Mouse (Mus musculus): ENCODE measurements around the gene Mllt6.
"Not testable (repeated sequence)": the region's sequence is repeated elsewhere in the genome, so short reads cannot be mapped to it uniquely, and the experiment has no call there.

The Mllt6 gene

DNA sequence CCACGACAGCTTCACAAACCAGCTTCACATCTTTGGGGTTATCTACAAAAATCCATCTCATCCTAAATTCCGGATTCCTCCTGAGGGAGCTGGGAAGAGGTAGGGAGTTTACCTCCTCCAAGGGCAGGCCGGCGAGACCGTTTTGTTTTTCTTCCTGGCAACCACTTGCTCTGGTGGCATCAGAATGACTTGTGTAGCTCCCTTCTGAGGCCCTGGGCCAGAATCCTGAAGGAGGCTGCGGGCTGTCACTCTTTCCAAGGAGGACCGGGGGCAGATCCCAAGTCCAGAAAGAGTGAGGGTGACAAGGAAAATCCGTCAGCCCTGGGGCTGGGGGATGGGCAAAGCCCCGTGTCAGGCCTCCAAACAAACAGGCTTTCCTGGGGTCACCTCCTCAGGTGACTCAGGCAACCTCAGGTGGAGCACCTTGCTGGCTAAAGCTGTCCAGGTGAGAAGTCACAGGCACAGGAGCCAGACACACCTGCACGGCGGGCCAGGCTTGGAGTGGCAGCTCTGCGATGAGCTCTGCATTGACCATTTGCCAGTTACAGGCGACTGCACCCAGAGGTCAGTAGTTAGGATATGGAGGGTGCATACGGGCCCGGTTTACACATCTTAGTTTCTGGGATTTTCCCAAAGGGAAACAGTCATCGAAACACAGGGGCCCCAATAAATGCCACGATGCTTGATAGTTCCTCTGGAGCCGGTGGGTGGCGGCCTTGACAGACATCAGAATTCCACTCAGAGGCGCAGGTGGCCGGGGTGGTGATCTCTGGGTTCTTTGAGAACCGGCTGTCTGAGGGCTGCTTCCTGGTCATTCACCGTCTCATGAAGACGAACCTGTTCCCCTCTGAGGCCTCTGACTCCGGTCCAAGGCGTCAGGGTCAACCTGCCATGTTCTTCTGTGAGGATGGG, 54.4 kb downstream of the Mllt6 start:
- no peak for DNase-seq (ENCODE audit: low read depth)

DNA sequence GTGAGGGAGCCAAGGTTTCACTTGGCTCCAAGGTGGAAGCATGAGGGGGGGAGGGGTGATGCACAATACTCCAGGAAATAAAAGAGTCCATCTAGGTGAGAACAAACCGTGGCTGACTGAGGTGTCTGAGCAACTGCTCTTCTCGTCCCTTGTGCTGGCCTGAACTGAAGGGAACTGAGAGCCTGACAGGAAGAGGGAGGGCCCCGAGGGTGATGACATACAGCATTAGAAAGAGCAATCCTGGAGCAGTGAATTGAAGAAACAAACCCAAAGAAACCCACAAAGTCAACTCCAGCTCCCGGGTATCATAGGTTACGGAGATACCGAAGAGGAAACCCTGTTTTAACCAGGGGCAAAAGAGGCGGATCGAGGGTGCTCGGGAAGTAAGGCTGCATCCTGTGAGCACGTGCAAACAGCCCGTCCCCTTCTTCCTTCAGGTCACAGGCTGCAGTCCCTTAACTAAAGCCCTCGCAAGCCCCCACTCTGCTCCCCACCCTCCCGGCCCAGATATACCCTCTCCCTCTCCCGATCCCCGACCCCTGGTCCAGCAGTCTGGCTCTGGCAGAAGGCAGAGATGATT, 55.2 kb downstream of the Mllt6 start:
- no peak for DNase-seq (ENCODE audit: low read depth)

- no peak for DNase-seq (ENCODE audit: low read depth)
Observed at GRCm38 (mm10) chr11:97719041-97719440, 55.8 kb downstream of the Mllt6 start.

- no peak for DNase-seq (ENCODE audit: low read depth)
Observed at GRCm38 (mm10) chr11:97721338-97721737, 58.1 kb downstream of the Mllt6 start.

DNA sequence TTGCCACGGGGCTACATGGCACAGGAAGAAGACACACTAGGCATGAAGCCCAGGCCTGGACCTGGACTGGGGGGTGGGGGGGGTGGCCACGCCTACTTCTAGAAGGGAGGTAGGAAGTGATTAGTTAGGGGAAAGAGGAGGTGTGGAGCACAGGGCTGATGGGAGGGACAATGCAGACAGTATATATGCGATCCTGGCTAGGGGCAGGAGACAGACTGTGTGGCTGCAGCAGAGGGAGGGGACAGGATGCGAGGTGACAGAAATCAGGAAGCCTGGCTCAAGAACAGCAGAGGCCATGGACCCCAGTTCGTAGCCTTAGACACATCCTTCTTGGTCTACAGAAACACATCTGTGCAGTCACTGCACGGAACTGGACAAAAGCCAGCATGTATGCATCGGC, 60.5 kb downstream of the Mllt6 start:
- no peak for DNase-seq (ENCODE audit: low read depth)

DNA sequence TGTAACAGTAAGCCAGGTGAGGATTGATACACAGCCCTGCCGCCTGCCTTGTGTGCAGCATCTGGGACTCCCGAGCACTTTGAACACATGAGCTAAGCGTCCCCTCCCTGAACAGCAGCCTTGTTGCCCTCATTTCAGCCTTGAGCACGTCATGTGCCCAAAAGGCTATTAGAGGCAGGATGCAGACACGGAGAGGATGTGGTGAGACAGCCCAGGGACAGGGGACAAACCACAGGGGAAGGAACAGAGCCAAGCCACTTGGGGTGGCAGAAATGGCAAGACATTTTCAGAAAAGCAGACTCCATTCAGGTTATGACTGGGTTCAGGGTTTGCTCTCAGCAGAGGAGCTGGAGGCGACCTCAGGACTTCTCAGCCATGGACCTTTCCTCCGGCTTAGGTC, 65.1 kb downstream of the Mllt6 start:
- DNase-seq (ENCODE audit: low read depth): no peak

DNA sequence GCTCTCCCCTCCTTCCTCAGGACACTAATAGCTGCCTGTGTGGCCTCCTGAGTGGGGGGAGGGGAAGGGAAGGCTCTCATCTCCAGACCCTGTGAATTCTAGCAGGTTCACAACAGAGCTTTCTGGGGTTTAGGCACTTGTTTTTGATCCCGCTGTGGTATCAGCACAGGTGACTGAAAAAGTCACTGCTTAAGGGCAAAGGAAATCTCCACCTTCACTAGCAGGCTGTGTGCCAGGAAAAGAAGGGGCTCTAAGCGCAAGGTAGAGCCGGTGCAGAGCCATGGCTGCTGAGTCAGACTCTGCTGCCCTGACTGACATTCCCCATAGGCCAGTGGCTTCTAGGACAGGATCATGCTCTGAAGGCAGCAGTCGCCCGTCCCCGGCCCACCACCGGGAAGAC, 65.5 kb downstream of the Mllt6 start:
- DNase-seq (ENCODE audit: low read depth): no peak

- no peak for DNase-seq (ENCODE audit: low read depth)
Observed at GRCm38 (mm10) chr11:97733689-97734088, 70.5 kb downstream of the Mllt6 start.

DNA sequence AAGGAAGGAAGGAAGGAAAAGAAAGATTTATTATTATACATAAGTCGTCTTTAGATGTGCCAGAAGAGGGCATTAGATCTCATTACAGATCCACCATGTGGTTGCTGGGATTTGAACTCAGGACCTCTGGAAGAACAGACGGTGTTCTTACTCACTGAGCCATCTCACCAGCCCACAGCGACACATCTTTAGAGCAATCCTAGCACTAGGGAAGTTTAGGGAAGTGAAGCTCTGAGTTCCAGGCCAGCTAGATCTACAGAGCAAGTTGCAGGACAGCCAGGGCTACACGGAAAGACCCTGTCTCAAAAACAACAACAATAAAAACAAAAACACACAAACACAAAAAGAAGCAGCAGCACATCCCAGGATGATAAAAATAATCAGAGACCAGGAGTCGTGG, 71.6 kb downstream of the Mllt6 start:
- not testable (repeated sequence) for DNase-seq (ENCODE audit: low read depth)
